Mouse (Mus musculus) bone marrow macrophage, adult 2 months (primary cell): ENCODE data around the gene Pjvk.

Source experiments
- CTCF ChIP-seq: IDR thresholded peaks from 2 replicates; pipeline ENCODE4 v1.5.1; 2012; ENCODE audit warnings: low read depth, mild to moderate bottlenecking, low read length, moderate library complexity
- POLR2A ChIP-seq: IDR thresholded peaks from 2 replicates; pipeline ENCODE4 v1.6.1; 2012; ENCODE audit warnings: mild to moderate bottlenecking, low read depth, low read length, borderline replicate concordance

GRCm38 (mm10) chr2:76599214-76599613 lies 49.1 kb upstream of the Pjvk start:
- TF ChIP-seq POLR2A (no peak), CTCF (peak; percentile 70)
